Mouse (Mus musculus) embryonic facial prominence, embryonic 11.5 days (tissue): ENCODE data around the gene Sox6. TPM values are rescaled to one million over a fixed set of nuclear protein-coding genes. Genes with fewer than 3 reads are reported as not detected.

Experiments
- ATAC-seq: fragments of 200-750 bp; cut with Nextera tagmentation; replicated peaks from 2 replicates; pipeline ENCODE4 v1.8.0; 2017; ENCODE audit warnings: low read depth; ENCODE audit not compliant: insufficient number of reproducible peaks, low FRiP score, low TSS enrichment
- DNase-seq: peaks from one replicate; pipeline ENCODE4 v3.0.0-alpha.2; 2015; ENCODE audit warnings: low spot score
- H3K27ac ChIP-seq: fragments of 300-500 bp; sonication (generic); replicated peaks from 2 replicates; pipeline ENCODE4 v1.5.1; 2014; ENCODE audit warnings: mild to moderate bottlenecking, low read depth, low read length, control low read depth
- H3K27me3 ChIP-seq: fragments of 300-500 bp; sonication (generic); 2 replicates; pipeline ENCODE4 v1.6.1; 2014; ENCODE audit warnings: mild to moderate bottlenecking, low read length, moderate library complexity, mixed read lengths; ENCODE audit not compliant: control insufficient read depth, insufficient read depth
- H3K36me3 ChIP-seq: fragments of 300-500 bp; sonication (generic); replicated peaks from 2 replicates; pipeline ENCODE4 v1.6.1; 2014; ENCODE audit warnings: low read depth, mild to moderate bottlenecking, low read length, moderate library complexity, mixed read lengths; ENCODE audit not compliant: control insufficient read depth, insufficient read depth
- H3K4me1 ChIP-seq: fragments of 300-500 bp; sonication (generic); 2 replicates; pipeline ENCODE4 v1.6.1; 2014; ENCODE audit warnings: low read length, mixed read lengths; ENCODE audit not compliant: control insufficient read depth, insufficient read depth
- H3K4me2 ChIP-seq: fragments of 300-500 bp; sonication (generic); 2 replicates; pipeline ENCODE4 v1.6.1; 2014; ENCODE audit warnings: low read depth, mild to moderate bottlenecking, control low read depth, low read length, moderate library complexity
- H3K4me3 ChIP-seq: fragments of 300-500 bp; sonication (generic); 2 replicates; pipeline ENCODE4 v1.5.1; 2014; ENCODE audit warnings: low read depth, low read length, control low read depth
- H3K9ac ChIP-seq: fragments of 300-500 bp; sonication (generic); replicated peaks from 2 replicates; pipeline ENCODE4 v1.6.1; 2014; ENCODE audit warnings: mild to moderate bottlenecking, control low read depth, low read length
- H3K9me3 ChIP-seq: fragments of 300-500 bp; sonication (generic); replicated peaks from 2 replicates; pipeline ENCODE4 v1.6.1; 2016; ENCODE audit warnings: mild to moderate bottlenecking, low read length, inconsistent platforms, mixed read lengths; ENCODE audit not compliant: control insufficient read depth
- WGBS: fragments of 180-500 bp; shearing (Covaris S2); extraction: QIAGEN DNeasy Blood & Tissue Kit; methylation state at CpG from one replicate; pipeline ENCODE4 v1.1.7; 2014; 5-methylcytosine and 5-hydroxymethylcytosine counted together
- polyA plus RNA-seq: library from polyadenylated mRNA; unstranded; fragments of >200 nt; fragmentation: Nextera tagmentation; extraction: Ambion mirVana; gene quantifications from 2 replicates; pipeline ENCODE4 v1.2.1, GENCODE M21; 2014

Sox6 gene
- polyA plus RNA-seq, 1 experiment from 2014 or later = 29.2 TPM

DNA sequence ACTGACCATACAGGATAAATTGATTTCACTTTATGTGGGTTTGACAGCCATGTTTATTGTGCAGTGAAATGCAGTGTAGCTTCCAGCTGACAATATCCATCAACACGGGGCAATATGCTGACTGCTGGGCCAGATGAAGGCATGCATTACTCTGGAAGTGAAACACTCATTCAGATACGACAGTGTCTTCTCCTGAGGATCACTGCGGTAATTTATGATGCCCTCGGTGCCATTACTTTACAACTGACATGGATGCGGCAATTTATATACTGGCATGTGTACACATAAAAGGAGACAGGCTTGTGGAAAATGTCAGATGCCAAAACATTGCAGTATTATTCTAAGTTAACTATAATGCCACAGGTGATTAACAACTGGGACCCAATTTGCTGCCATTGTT lies 546.9 kb downstream of the Sox6 start:
- ATAC-seq (no peak), DNase-seq (no peak)
- Histone ChIP-seq H3K4me2 (no peak overlapping the region), H3K27ac (no peak overlapping the region), H3K27me3 (no peaks in the 10 kb centered on the region), H3K36me3 (no peaks in the 10 kb centered on the region), H3K9me3 (no peaks in the 10 kb centered on the region), H3K4me1 (no peaks in the 10 kb centered on the region), H3K9ac (no peak overlapping the region), H3K4me3 (no peak overlapping the region)
- WGBS = 91% methylated on average over 5 of the region's 5 CpGs

DNA sequence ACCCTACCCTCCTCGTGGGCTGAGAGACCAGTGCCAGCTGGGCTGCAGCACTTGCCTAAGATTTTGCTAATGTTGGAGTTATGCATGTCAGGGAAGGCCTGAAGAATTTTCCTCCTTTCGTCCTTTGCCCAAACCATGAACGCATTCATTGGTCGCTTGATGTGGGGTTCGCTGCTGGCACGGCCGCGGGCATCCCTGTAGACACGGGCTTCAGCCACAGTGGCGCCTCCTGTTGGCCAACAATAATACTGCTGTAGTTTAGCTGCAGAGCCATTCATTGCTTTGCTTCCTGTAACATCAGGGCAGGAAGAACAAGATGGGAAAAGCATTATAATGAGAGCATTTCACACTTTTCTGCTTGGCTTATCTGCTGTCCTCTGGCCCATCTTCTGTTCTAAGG lies 549.0 kb downstream of the Sox6 start:
- Histone ChIP-seq H3K4me1 (no peaks in the 10 kb centered on the region), H3K4me2 (no peak overlapping the region), H3K36me3 (no peaks in the 10 kb centered on the region), H3K4me3 (no peak overlapping the region), H3K27ac (no peak overlapping the region), H3K9ac (no peak overlapping the region), H3K27me3 (no peaks in the 10 kb centered on the region), H3K9me3 (no peaks in the 10 kb centered on the region)
- DNase-seq (no peak), ATAC-seq (no peak)
- 55% methylated on average over 10 of the region's 10 CpGs for WGBS

DNA sequence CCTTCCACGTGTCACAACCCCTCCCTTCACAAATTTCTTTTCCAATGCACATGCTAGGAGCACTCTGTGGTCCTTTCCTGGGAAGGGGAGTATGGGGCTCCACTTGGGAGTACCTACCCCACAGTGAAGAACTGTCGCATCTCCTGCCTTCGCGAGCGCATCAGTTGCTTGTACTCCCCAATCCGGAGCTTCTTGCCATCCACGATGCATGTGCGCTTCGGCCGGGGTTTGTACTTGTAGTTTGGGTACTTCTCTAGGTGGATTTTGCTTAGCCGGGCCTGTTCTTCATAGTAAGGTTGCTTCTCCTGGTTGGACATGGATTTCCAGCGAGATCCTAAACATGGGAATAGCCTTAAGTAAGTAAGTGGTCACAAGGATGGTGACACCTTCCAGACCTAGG lies 552.2 kb downstream of the Sox6 start:
- Histone ChIP-seq H3K4me2 (no peak overlapping the region), H3K36me3 (no peaks in the 10 kb centered on the region), H3K9me3 (no peaks in the 10 kb centered on the region), H3K4me1 (no peaks in the 10 kb centered on the region), H3K27ac (no peak overlapping the region; the same call in 1 of the 2 replicates), H3K4me3 (no peak overlapping the region), H3K9ac (no peak overlapping the region), H3K27me3 (no peaks in the 10 kb centered on the region)
- ATAC-seq = no peak
- WGBS = 94% methylated on average over 12 of the region's 12 CpGs
- DNase-seq = no peak

DNA sequence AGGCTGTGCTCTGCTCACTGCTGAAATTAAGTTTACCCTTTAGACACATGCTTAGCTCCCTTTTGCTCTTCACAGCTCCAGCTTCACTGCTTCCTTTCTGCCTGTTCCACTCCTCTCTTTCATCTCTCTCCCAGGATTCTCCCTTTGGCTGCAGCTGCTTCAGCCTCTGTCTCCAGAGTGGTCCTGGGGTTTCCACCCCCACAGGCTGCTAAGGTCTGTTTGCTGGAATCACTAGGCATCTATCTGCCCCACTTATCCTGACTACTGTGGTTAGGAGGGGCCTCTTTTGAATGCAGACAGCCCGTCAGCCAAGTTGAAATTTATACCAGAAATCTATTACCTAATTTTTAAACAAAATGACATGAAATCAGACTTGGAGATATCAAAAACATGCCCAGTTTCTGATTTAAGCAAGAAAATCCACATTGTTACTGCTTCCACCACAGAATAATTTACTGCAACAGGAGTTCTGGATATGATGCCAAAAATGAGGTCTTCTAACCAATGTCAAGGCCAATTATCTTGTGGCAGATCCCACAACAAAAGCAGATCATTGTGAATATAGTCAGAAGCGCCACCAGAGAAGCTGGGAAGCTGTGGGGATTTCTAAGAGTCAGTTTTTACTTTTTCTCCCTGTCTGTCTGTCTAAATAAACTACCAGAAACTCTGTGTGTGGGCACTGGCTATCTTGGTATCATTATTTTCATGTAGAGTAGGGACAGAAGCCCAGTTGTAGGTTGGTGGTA lies 552.8 kb downstream of the Sox6 start:
- H3K4me1 ChIP-seq = no peaks in the 10 kb centered on the region
- H3K9me3 ChIP-seq = no peaks in the 10 kb centered on the region
- no peak overlapping the region for H3K4me3 ChIP-seq
- WGBS = 71% methylated on average over 2 of the region's 2 CpGs
- no peak for DNase-seq
- no peak overlapping the region for H3K27ac ChIP-seq
- no peak; the same call in 1 of the 2 replicates for ATAC-seq
- no peaks in the 10 kb centered on the region for H3K27me3 ChIP-seq
- H3K9ac ChIP-seq = no peak overlapping the region
- no peak overlapping the region for H3K4me2 ChIP-seq
- H3K36me3 ChIP-seq = no peaks in the 10 kb centered on the region

DNA sequence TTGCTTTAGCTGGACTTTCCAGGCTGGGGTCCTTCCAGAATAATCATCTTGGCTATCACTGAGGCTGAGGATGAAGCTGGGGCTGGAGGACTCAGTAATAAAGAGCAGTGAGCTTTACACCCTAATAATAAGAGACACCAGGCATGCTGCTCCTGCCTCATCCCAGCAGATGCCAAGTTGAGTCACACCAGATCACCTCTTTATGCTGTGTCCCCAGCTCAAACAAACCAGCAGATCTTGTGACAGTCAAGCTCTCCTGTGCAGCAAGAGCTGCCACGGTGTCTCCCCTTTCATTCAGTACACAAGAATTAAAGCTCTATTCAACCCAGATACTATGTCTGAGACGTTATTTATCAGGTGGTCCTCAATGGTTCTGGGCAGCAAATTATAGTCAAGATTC lies 560.8 kb downstream of the Sox6 start:
- no peaks in the 10 kb centered on the region for H3K4me1 ChIP-seq
- no peaks in the 10 kb centered on the region; the same call in 1 of the 2 replicates for H3K27me3 ChIP-seq

DNA sequence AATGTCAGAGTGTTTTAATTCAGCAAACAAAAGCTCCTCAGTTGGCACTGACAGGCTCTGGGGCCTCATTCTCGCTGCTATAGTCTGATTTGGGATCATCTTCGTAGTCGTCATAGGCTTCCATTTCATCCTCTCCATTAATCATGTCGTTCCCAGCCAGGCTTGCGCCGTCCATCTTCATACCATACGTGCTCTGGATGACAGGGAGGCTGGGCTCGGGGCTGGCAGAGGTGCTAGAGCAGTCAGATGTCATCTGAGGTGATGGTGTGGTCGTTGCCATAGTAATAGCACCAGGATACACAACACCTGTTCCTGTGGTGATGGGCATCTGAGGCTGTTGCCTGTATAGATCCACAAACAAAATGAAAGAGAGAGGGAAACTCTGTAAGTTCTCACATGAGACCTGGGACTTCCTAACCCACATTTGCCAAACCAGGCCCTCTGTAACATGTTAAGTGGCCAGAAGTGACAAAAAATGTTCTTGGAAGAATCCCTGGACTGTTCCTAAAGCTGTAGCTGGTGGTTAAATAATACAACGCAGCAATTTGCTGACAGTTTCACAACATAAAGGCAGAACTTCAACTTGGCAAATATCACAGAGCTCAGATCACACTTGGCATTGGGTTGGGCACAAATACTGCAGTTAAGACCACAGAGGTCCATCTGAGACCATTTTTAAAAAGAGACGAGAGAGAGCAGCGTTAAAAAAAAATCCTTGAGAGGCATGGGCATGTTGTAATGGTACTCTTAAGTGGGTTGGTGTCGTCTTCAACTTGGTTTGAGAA lies 561.5 kb downstream of the Sox6 start:
- no peak for DNase-seq
- H3K4me1 ChIP-seq = no peaks in the 10 kb centered on the region
- no peaks in the 10 kb centered on the region for H3K9me3 ChIP-seq
- no peak overlapping the region for H3K4me3 ChIP-seq
- no peaks in the 10 kb centered on the region; the same call in 1 of the 2 replicates for H3K27me3 ChIP-seq
- 74% methylated on average over 13 of the region's 13 CpGs for WGBS
- no peaks in the 10 kb centered on the region for H3K36me3 ChIP-seq
- ATAC-seq = no peak
- H3K9ac ChIP-seq = no peak overlapping the region
- H3K4me2 ChIP-seq = no peak overlapping the region
- no peak overlapping the region for H3K27ac ChIP-seq

More for the DNA sequence above, 560.8 kb downstream of the Sox6 start:
- Histone ChIP-seq H3K36me3 (no peaks in the 10 kb centered on the region), H3K9ac (no peak overlapping the region), H3K4me2 (no peak overlapping the region), H3K4me3 (no peak overlapping the region), H3K9me3 (no peaks in the 10 kb centered on the region), H3K27ac (no peak overlapping the region)
- DNase-seq (no peak), ATAC-seq (no peak)
- WGBS = 83% methylated on average over 2 of the region's 2 CpGs

DNA sequence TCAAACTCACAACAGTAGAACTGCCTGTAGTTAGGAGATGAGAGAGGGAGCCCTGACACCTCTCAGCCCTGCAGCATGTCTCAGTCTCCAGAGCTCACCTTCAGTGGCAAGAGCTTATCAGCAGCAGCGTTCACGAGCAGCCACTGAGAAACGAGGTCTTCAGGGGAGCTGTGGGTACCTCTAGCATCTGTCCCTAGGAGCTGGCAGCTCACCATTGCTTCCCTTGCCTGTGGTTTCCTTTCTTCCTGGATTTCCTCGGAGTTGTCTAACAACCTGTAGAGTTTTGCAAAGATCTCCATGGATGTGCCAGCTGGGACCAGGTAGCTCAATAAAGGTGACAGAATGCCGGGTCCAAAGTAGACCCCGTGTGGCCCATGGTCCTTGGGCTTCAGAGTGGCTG lies 563.4 kb downstream of the Sox6 start:
- Histone ChIP-seq H3K9ac (no peak overlapping the region), H3K4me2 (no peak overlapping the region), H3K9me3 (no peaks in the 10 kb centered on the region), H3K4me3 (no peak overlapping the region), H3K27ac (no peak overlapping the region), H3K4me1 (no peaks in the 10 kb centered on the region), H3K36me3 (no peaks in the 10 kb centered on the region), H3K27me3 (no peaks in the 10 kb centered on the region; the same call in 1 of the 2 replicates)
- ATAC-seq (no peak), DNase-seq (no peak)
- 80% methylated on average over 6 of the region's 6 CpGs for WGBS

DNA sequence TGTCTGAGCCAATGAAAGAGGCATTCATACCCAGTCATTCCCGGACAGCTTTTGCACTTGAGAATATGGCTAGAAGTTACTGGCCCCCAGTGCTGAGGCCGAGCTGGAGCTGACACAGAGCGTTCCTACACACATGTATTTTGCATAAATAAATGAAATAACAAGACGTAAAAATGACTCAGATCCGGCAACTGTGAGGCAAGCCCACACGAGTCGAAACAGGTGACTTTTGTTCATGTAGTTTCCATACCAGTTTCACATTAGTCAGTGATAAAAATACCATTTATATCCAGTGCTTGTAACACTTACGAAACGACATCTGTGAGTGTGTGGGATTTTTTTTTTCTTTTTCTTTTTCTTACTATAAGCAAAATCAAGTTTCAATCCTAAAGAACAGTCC lies 564.5 kb downstream of the Sox6 start:
- no peaks in the 10 kb centered on the region for H3K36me3 ChIP-seq
- H3K4me3 ChIP-seq = no peak overlapping the region
- no peak for ATAC-seq
- no peak overlapping the region for H3K9ac ChIP-seq
- no peak overlapping the region for H3K27ac ChIP-seq
- H3K4me1 ChIP-seq = no peaks in the 10 kb centered on the region
- 85% methylated on average over 9 of the region's 9 CpGs for WGBS
- no peak overlapping the region for H3K4me2 ChIP-seq
- no peaks in the 10 kb centered on the region; the same call in 1 of the 2 replicates for H3K27me3 ChIP-seq
- no peak for DNase-seq
- no peaks in the 10 kb centered on the region for H3K9me3 ChIP-seq
